Mouse (Mus musculus) E14TG2a.4 (cell line): ENCODE results near the gene Gm128.

Source experiments
- CTCF ChIP-seq: conservative IDR thresholded peaks from 2 replicates; pipeline ENCODE4 v1.5.1; 2014; ENCODE audit warnings: low read length
- NANOG ChIP-seq: IDR thresholded peaks from 2 replicates; pipeline ENCODE4 v1.6.1; 2014; ENCODE audit warnings: borderline replicate concordance, low read length, mixed read lengths

- no peak for TF ChIP-seq CTCF
- TF ChIP-seq NANOG = no peak
Observed at GRCm38 (mm10) chr3:95200132-95200531, 41.3 kb downstream of the Gm128 start.
